Comparison of ENCODE assay signal across 10 mouse cellular contexts in genomic region chr6:136172801-136173190, GRCm38 (mm10). TPM values are rescaled to one million over a fixed set of nuclear protein-coding genes. Genes with fewer than 3 reads are reported as not detected.
DNase-seq lines count a peak whose midpoint lies in the region; ATAC-seq and TF ChIP-seq lines count a peak whose summit lies in the region.
"Had no signal": no experiment of that assay in that cellular context is flagged by ENCODE, and none has a peak within 500 bp of the region (broad histone marks: within the 10 kb centered on the region; RNA-seq: fewer than 3 reads in every experiment).

No protein-coding gene starts in this region.

- no peak for TF ChIP-seq CTCF in gastrocnemius, adult 2 months (IDR thresholded peaks at IDR 0.05)

- H3K27me3 ChIP-seq in neural tube, embryonic 11.5 days (ENCODE audit: control insufficient read depth, insufficient read depth, low read length) = peaks cover 22% of the 10 kb centered on the region
- H3K27me3 ChIP-seq in limb, embryonic 11.5 days (ENCODE audit: control insufficient read depth, insufficient read depth, low read length) = peaks cover 37% of the 10 kb centered on the region

- intact Hi-C loops in gastrocnemius, adult 2 months (cut with DNase I) = no loop called here

- peak overlapping the region; percentile 40; the same call in 1 of the 2 replicates for H3K9ac ChIP-seq in neural tube, embryonic 11.5 days (ENCODE audit: low read length)
- H3K9ac ChIP-seq in limb, embryonic 11.5 days (ENCODE audit: low read length) = no peak overlapping the region

- no peaks in the 10 kb centered on the region for H3K9me3 ChIP-seq in neural tube, embryonic 11.5 days (ENCODE audit: control insufficient read depth, low read length)
- H3K9me3 ChIP-seq in limb, embryonic 11.5 days (ENCODE audit: control insufficient read depth, low read length) = no peaks in the 10 kb centered on the region

- peak overlapping the region; percentile 67 for H3K4me2 ChIP-seq in neural tube, embryonic 11.5 days (ENCODE audit: low read depth)
- peak overlapping the region; percentile 82 for H3K4me2 ChIP-seq in limb, embryonic 11.5 days (ENCODE audit: low read depth, severe bottlenecking)

- H3K27ac ChIP-seq in gastrocnemius, adult 2 months = no peak overlapping the region
- H3K27ac ChIP-seq in neural tube, embryonic 11.5 days (ENCODE audit: low read depth, low read length) = no peak overlapping the region
- no peak overlapping the region for H3K27ac ChIP-seq in limb, embryonic 11.5 days (replicated peaks; ENCODE audit: low read depth, low read length)

- no peaks in the 10 kb centered on the region for H3K4me1 ChIP-seq in neural tube, embryonic 11.5 days (ENCODE audit: control insufficient read depth, insufficient read depth, low read length)
- H3K4me1 ChIP-seq in limb, embryonic 11.5 days (ENCODE audit: control insufficient read depth, insufficient read depth, low read length) = no peaks in the 10 kb centered on the region; the same call in 1 of the 2 replicates

- H3K36me3 ChIP-seq in neural tube, embryonic 11.5 days (ENCODE audit: control insufficient read depth, insufficient read depth, low read length) = no peaks in the 10 kb centered on the region
- no peaks in the 10 kb centered on the region for H3K36me3 ChIP-seq in limb, embryonic 11.5 days (ENCODE audit: control insufficient read depth, insufficient read depth, low read length)

- ATAC-seq in neural tube, embryonic 11.5 days (ENCODE audit: insufficient read depth, low FRiP score, low TSS enrichment) = peak; percentile 26; the same call in 1 of the 2 replicates
- no peak for ATAC-seq in limb, embryonic 11.5 days (ENCODE audit: insufficient number of reproducible peaks, low FRiP score, low TSS enrichment, low read depth)

- under 1% methylated on average over 15 of the region's 15 CpGs for WGBS in neural tube, embryonic 11.5 days
- WGBS in limb, embryonic 11.5 days = 0% methylated on average over 15 of the region's 15 CpGs

- DNase-seq in gastrocnemius, adult 2 months = no peak
- no peak for DNase-seq in gastrocnemius, postnatal 4 days (ENCODE audit: low spot score in 2 of 2)
- peak; percentile 54 for DNase-seq in neural tube, embryonic 11.5 days (ENCODE audit: low spot score)
- DNase-seq in neural tube, embryonic 10.5 days (ENCODE audit: extremely low spot score, low spot score) = no peak
- peak; percentile 44 for DNase-seq in limb, embryonic 11.5 days (ENCODE audit: low spot score)
- no peak for DNase-seq in adrenal gland, adult 2 months
- no peak for DNase-seq in urinary bladder, postnatal 4 days (ENCODE audit: low spot score in 2 of 2)
- DNase-seq in left cerebral cortex, adult 8-10 months (ENCODE audit: low spot score in 2 of 2) = no peak

- H3K4me3 ChIP-seq in gastrocnemius, adult 2 months = peak overlapping the region; percentile 50
- peak overlapping the region; percentile 43 for H3K4me3 ChIP-seq in neural tube, embryonic 11.5 days (ENCODE audit: low read depth, low read length)
- peak overlapping the region; percentile 31 for H3K4me3 ChIP-seq in limb, embryonic 11.5 days (ENCODE audit: low read depth, low read length)

RNA-seq across cellular contexts. Expression of gene Grin2b, which starts 0.5 kb away (rescaled TPM):
- total RNA-seq in gastrocnemius, adult 2 months (2021) = under 1 TPM in 1 of 2 experiments, not detected in 1; 0.03 TPM
- total RNA-seq in gastrocnemius, postnatal 4 days (2021) = 1 to 10 TPM in 1 of 2 experiments, under 1 TPM in 1; 0.65 to 1.1 TPM
- 0.70 and 2.1 TPM in 2 replicates for polyA plus RNA-seq in neural tube, embryonic 11.5 days (2014; fragmentation: Nextera tagmentation; extraction: Ambion mirVana)
- 0.32 and 0.40 TPM in 2 replicates for polyA plus RNA-seq in limb, embryonic 11.5 days (2014; fragmentation: Nextera tagmentation; extraction: Ambion mirVana)
- total RNA-seq in adrenal gland, adult 2 months (2021) = under 1 TPM; 0.07 to 0.17 TPM
- under 0.01 and 0.02 TPM in 2 replicates for polyA plus RNA-seq in adrenal gland, adult 2 months (2012; rRNA removed)
- 100 to 1,000 TPM; 190 to 249 (median 208) TPM for total RNA-seq in left cerebral cortex, adult 8-10 months (2022)
- polyA plus RNA-seq: C2C12; liver, embryonic 16.5 days had no signal

Comparison
In these comparisons a context has a peak if more than half of its experiments do, and no peak if none do; other contexts are left out.
1. DNase-seq: peak in neural tube, embryonic 11.5 days (single experiment) and limb, embryonic 11.5 days (single experiment); none in gastrocnemius, adult 2 months (single experiment), gastrocnemius, postnatal 4 days (0 of 2), neural tube, embryonic 10.5 days (single experiment), adrenal gland, adult 2 months (single experiment), urinary bladder, postnatal 4 days (0 of 2) and left cerebral cortex, adult 8-10 months (0 of 2).
2. RNA of gene Grin2b, which starts 0.5 kb away (total RNA-seq): 190 to 249 TPM in left cerebral cortex, adult 8-10 months; 0.65 to 1.1 TPM in gastrocnemius, postnatal 4 days, 0.07 to 0.17 TPM in adrenal gland, adult 2 months and 0.03 TPM in gastrocnemius, adult 2 months; every median in the first group is over 10 times any median in the second.
3. Peak in every context shown above with its lines, with median percentiles within 50 percentile points of each other: H3K4me3 ChIP-seq.